Mouse (Mus musculus) heart, adult 11 months (tissue): ENCODE results near the gene Asgr1.

Experiments used
- DNase-seq: peaks from one replicate; pipeline ENCODE4 v3.0.0; 2022

The Asgr1 gene

DNA sequence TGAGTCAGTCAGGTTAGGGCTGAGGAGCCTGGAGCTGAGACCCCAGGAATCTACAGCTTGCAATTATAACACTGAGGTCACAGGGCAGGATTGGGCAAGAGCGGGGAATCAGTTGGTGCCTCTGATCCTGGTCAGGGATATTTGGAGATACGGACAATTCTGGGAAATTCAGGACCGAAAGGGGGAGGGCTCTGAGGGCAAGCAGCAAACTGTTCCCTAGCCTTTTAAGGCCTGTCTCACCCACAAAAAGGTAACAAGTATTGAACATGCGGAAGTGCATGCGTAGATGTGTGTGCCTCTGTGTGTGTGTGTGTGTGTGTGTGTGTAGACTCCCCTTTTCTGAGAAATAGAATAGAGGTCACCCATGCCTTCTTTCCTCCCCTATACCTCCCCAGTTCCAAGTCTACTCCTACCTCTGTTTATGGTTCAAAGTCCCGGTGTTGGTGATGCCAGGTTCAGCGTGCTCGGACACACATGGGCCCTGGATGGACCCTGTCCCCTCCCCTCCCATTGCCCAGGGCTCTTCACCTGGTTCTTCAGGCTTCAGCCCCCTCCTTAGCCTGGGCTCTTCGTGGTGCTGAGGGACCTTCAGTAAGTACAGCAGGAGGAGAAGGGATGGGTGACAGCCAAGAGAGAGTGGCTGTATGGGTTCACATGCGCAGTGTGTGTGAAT is at the start of gene Asgr1:
TSS of gene Asgr1 (plus strand) at position 188 of the 673 bp plus-strand sequence.
- DNase-seq: no peak

- no peak for DNase-seq
Observed at GRCm38 (mm10) chr11:70005521-70005920, 48.4 kb upstream of the Asgr1 start.

DNA sequence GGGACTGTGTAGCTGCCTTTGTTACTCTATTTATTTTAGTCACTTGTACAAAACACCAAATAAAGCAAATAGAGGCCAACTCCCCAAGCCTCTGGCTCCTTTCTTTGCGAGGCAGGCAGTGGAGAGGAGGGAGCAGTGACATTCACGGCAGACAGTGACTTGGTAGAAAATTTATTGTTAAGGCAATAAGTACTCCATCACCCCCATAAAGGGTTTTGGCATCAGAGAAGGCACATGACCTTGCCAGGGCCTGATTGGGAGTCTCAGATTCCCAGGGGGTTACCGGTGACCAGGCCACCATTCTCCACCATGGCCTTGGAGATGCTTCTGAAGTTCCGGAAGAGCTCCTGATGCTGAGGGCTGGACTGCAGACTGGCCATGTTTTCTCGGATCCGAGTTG is 43.9 kb upstream of the Asgr1 start:
- DNase-seq: peak; percentile 88

DNA sequence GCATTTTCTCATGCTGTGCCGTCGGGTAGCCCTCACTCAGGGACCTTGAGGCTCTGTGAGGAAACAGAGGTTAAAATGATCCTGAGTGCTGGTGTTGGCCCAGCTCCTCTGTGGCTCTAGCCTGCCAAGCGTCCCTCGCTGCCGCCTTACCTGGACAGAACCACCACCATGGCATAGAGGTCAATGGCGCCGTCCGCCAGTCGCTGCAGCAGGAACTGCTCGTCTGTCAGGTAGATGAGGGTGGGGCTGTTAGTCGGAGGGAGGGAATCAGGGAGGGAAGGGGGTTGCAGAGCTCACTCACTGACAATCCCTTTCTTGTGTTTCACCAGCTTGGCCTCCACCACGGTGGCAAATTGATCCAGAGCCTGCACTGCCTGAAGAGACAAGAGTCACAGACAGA is 43.3 kb upstream of the Asgr1 start:
- peak; percentile 90 for DNase-seq

- DNase-seq: peak; percentile 82
Observed at GRCm38 (mm10) chr11:70010961-70011360, 42.9 kb upstream of the Asgr1 start.

DNA sequence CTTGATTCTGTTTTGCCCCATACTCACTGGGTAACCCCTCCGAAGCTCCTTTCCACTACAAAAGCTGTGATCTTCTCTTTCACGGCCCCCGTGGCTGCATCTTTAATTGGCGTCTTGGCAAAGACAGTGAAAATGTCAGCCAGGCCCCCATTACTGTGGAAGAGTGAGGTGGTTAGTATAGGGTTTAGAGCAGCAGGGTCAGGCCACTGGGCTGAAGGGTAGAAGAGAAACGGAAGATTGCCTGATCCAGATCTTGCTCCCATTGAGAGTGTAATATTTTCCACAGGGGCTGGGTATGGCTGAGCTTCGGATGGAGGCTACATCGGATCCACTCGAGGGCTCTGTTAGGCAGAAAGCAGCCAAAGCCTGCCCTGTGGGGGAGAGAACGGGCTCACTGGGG is 41.0 kb upstream of the Asgr1 start:
- DNase-seq: peak; percentile 91

GRCm38 (mm10) chr11:70013408-70013807 is 40.5 kb upstream of the Asgr1 start:
- DNase-seq: peak; percentile 94

DNA sequence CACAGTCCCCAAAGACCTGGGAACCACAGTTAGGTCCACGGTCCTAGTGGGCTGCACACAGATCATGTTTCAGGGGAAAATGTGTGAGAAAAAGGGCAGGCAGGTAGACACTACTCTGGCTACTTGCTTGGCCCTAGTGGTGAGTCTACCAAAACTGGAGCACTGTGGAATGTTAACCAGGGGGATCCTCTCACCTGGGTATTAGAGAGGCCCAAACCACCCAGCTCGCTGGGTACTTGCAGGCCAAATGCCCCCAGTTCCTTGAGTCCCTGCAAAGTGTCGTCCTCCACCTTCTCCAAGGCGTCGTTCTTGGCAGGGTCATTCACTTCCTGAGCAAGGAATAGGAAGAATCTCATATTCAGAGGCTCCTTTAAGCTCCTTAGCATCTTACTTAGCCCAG is 39.8 kb upstream of the Asgr1 start:
- peak; percentile 90 for DNase-seq

- peak; percentile 99 for DNase-seq
Observed at GRCm38 (mm10) chr11:70014880-70015558, 38.9 kb upstream of the Asgr1 start, which contains the start of gene Acadvl. Gene Acadvl, minus strand, starts transcription at chr11:70015411.

DNA sequence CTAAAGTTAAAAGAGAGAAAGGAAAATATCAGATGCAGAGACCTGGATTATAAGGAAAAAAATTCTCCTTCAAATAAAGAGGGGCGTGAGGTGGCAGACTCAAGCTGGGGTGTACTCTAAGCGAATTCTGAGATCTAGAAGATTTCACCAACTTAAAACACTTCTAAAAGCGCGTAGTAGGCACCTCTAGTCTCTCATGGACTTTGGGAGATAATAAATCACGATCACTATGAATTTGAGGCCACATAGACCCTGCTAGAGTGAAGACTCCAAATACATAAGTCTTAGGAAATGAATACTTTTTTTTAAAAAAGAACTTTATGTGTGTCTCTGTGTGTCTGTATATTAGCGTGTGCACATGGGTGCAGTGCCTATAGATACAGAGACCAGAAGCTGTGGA is 38.2 kb upstream of the Asgr1 start:
- no peak for DNase-seq

DNA sequence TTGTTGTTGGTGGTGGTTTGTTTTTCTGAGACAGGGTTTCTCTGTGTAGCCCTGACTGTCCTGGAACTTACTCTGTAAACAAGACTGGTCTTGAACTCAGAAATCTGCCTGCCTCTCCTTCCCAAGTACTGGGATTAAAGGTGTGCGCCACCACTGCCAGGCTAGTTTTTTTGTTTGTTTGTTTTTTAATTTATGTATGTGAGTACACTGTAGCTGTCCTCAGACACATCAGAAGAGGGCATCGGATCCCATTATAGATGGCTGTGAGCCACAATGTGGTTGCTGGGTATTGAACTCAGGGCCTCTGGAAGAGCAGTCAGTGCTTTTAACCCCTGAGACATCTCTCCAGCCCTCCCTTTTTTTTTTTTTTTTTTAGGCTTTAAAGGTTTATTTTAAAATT is 37.7 kb upstream of the Asgr1 start:
- peak; percentile 83 for DNase-seq

DNA sequence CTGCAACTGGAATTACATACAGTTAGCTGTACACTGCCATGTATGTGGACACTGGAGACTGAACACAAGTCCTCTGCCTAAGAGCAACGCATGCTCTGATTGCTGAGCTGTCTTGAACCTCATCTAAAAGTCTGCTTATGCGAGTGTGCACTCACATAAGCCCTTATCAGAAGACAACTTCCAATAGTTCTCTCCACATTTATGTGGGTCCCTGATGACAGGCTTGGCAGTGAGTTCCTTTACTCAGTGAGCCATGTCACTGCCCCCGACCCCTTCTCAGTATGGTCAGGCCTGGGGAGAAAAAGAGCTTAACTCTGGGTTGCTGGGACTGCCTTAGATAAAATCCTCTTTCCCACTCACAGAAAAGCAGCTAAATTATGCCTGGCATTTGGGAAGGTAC is 37.2 kb upstream of the Asgr1 start, which contains the start of gene Dlg4:
TSS of gene Dlg4 (plus strand) at position 274 of the 400 bp plus-strand sequence.
- peak; percentile 79 for DNase-seq

GRCm38 (mm10) chr11:70017199-70017767 is 36.6 kb upstream of the Asgr1 start:
- peak; percentile 92 for DNase-seq

DNA sequence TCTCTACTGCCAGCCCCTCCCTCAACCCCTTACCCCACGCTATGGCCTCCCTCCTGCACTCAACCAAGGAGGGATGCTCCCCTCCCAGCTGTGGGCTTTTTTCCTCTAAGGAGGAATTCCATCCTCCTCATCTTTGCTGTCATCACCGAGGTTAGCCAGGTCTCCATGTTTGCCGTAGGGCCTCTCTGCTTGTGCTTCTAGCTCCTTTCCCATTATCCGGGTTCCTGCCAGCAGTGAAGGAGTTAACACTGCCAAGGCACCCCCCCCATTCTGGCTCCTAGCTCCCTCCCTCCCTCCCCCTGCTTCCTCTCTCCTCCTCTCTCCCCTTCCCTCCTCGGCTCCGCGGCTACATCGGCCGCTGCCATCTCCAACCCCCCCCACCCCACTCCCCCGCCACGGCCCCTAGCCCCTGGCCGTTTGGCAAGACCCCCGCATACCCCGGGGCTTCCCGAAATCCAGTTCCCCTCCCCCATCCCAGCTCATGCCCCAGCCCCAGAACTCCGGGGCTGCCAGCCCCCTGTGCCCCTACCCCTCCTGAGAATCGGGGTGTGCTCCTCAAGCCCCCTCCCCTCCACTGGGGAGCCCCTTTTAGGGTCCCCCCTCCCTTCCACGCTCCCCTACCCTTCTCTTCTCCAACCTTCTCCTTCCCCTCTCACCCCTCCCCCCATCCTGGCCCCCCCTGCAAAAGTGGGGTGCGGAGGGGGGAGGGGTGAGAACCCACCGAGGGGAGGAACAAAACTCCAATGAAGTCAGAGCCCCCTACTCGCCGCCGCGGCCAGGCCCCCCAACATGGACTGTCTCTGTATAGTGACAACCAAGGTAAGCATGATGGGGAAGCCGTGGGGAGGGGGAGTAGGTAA is 35.5 kb upstream of the Asgr1 start:
- peak; percentile 96 for DNase-seq

DNA sequence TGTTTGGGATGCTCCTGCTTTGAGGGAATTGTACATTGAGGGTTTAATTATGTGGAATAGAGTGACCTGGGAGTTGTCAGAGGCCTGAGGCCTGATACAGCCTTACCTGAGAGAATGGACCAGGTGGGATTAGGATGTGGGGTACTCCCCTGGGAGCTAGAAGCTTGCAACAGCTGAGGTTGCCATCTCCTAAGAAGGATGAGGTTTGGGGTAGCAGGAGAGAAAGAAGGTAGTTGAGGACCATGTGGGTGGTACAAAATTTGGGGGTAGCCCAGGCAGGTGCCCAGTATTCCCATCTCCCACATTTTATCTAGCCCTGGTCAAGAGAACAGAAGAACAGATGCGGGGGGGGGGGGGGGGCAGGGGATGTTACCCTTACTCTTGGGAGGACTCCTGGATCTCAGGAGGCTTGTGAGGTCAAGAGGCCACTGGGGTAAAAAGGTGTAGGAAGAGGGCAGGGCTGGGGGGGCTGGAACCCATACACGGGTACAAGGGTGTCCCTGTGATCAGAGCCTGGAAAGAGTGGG is 34.3 kb upstream of the Asgr1 start:
- DNase-seq: peak; percentile 95

- DNase-seq: peak; percentile 94
Observed at GRCm38 (mm10) chr11:70020022-70020631, 33.8 kb upstream of the Asgr1 start.

- DNase-seq: peak; percentile 98
Observed at GRCm38 (mm10) chr11:70020731-70021263, 33.1 kb upstream of the Asgr1 start.

GRCm38 (mm10) chr11:70021264-70022132 is 32.4 kb upstream of the Asgr1 start:
- peak; percentile 99 for DNase-seq

DNA sequence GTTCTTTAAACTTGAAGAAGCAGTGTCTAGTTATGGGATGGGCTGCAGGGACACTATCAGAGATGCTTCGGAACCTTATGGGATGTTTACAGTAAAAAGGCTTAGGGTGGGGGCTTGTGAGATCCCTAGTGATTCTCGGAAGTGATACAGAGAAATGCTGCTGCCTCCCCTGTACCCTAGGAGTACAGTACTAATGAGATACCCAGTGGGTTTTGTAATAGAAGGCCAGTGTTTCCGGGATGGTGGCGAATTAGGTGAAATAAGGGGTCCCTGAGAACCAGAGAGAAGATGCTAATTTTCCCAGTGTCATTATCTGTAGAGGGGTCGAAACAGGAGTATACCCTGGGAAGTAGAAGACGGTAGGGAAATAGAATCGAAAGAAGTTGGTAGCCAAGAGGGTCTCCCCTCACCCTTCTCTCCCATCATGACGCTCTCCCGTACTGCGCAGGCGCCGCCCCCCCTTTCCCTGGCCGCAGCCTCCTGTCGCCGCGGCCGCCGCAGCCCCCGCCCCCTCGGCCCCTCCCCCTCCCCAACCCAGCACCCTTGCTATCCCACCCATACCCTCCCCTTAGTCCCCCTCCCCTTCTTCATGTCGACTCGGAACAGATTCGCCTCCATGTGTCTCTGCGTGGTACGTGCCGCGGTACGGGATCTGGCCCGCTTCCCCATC is 30.3 kb upstream of the Asgr1 start:
- peak; percentile 86 for DNase-seq

GRCm38 (mm10) chr11:70024151-70024514 is 29.8 kb upstream of the Asgr1 start:
- DNase-seq: peak; percentile 91
